Mouse (Mus musculus) layer of hippocampus, adult 8-10 months (tissue): Measurements from ENCODE around the gene C1qc. TPM values are rescaled to one million over a fixed set of nuclear protein-coding genes. Genes with fewer than 3 reads are reported as not detected.
A peak's percentile ranks its signal among the peaks of the same experiment; 100 is the strongest.

Source experiments
- DNase-seq, 2 experiments: peaks; one replicate each; pipeline ENCODE4 v3.0.0; 2022; ENCODE audit warnings: low spot score in 2 of 2
- total RNA-seq, 4 experiments: library from RNA; stranded (reverse); gene quantifications; 2 replicates each; pipeline ENCODE4 v1.2.4; 2022

Gene C1qc
- total RNA-seq = 100 to 1,000 TPM in 2 of 4 experiments, 10 to 100 TPM in 2; 28.3 to 233 (median 108) TPM

DNA sequence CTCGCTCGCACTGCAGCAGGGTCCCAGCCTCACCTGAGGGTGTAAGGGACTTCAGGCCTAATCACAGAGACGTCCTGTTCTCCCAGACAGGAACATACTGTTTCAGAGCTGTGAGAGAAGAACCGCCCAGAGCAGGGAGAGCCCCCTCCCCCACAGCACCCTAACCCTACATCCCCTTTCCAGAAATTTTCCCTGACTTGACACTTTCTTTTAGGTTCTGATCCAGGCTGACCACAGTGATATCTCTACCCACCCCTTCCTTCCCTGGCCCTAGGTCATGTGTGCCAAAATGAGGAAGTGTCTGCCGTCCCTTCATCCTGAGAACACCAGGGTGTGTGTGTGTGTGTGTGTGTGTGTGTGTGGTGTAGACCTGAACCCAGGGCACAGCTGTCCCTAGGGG, at the start of gene C1qc:
Gene C1qc (minus strand): TSS at position 255 of the 400 bp plus-strand sequence.
- DNase-seq = no peak

DNA sequence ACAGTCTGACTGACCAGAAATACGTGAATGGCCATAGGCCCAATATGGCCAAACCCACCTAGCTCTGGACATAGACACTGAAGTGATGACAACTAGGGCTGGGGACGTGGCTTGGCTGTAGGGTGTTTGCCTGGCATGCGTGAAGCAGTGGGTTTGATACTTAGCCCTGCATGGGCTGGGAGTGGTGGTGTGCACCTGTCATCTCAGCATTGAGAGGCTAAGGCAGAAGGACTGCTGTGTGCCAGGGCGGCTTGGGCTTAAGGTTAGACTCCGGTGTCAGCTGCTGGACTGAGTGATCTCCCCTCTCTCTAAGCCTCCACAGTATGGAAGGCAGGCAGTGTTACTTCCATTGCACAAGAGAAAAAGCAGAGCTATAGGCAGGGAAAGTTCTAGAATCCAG, 45.1 kb upstream of the C1qc start:
- no peak for DNase-seq

DNA sequence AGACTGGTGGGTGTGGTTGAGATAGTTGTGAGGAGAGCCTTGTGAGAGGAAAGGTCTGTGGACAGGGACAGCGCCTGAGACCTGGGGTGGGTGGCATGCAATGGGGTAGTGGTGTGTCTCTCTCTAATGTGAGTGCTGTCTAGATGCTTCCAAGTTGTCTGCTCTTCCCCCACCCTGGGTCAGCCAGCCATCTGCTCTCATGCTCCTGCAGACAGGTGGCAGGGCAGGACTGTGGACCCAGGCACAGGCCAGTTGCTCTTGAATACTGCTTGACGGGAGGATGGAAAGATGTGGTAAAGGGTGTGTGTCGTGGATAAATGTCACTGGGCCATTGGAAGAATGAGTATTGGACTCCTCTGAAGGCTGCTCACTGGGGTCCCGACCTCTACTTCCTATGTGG, 44.5 kb upstream of the C1qc start:
- no peak for DNase-seq

DNA sequence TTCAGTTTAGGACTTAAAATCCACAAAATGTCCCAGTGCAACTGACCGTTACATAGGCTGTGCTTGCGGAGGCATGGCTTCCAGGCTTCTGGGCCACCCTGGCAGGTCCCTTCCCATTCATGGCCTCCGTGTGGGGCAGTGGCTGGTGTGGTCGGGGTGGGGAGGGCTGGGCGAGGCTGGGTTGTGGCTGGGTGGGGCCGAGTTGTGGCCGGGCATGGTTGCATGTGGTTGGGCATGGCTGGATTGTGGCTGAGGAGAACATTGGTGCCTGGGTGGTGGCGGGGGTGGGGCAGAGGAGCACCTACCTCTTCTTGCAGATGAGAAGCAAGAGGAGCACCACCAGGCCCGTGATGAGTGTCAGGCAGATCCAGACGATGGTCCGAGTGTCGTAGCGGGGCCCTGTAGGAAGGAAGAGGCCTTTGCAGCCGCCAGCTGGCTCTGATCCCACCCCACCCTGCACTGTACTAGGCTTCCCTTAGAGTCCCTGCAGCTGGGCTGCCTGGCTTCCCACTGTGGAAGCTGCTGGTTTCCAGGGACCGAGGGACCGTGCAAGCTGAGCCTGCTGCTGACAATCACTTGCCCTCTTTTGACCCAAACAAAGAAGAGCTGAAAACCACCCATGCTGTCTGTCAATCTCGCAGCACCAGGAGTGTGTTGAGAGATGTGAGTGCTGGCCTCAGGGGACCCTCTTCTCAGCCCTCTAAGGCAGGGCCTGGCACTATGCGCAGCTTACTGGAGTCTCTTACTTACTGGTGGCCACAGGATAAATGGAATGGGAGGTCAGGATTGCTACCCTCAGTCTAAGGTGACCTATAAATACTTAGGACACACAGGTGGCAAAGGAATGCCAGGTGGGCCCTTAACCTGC, 42.1 kb upstream of the C1qc start:
- DNase-seq = no peak

DNA sequence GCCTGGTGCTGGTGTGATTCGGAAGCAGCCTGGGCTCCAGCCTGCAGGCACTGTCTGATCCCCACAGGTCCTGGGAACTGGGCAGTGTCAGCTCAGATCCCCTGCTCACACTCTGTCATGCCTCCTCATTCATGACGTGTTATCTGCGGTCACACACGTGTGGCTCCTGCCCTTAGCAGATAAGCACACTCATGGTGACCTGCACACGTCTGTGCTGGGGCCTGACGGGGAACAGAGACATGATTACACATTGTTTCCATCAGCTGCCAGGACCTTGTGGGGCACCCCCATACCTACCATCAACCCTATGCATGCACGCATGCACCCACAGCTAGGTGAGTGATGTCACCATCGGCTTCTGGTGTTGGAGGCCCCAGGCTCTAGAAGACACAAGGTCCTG, 37.6 kb upstream of the C1qc start:
- no peak for DNase-seq

DNA sequence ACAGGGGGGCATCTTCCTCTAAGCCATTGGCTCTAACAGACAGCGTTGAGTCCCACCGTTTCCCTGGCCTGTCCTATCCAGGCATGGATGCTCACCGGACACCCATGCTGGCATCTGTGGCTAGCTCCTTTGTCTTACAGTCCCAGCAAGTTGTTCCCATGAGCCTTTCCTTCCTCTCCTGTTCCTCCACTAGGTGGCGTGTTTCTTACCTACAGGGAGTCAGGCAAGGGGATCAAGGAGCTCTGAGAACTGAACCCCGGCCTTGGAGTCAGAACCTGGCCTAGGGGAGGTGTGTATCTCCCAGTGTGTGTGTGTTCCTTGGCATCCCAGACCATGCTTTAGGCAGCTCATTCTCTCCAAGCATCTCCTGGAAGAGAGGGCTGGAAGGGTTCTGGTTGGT, 36.1 kb upstream of the C1qc start:
- DNase-seq = no peak

DNA sequence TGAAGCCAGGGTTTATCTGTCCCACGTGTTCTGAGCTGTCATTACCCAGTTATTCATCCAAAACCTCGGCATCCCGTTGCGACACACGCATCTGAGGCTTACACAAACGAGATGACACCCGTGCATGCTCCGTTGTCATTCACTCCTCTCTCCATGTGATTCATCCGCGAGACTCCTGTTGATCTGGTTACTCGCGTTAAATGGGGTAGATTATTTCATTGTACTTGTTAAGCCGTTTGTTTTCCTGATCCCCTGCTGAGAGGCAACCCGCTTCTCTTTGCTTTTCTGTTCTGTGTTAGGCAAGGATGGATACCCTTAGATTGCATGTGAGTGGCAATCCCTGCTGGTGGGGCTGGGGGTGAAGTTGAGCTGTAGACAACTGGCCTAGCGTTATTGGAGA, 32.9 kb upstream of the C1qc start:
- peak in 1 of 2 experiments; percentile 11 for DNase-seq

DNA sequence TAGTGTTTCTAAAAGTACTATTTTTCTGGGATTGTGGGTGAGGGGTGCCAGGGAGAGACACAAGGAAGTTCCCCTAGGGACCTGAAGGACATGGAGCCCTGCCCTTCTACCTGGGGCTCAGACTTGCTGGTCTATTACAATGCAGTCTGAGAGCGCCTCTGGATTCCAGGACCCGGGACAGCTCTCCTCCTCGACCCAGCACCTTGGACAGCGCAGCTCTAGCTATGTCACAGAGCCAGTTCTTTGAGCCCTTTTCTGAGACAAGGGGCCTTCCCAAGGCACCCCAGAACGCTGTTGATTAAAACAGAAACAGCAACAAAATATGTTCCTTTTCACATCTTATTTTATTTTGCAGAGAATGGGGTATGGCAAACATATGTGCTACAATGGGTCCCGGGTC, 31.7 kb upstream of the C1qc start:
- peak in 1 of 2 experiments; percentile 23 for DNase-seq

DNA sequence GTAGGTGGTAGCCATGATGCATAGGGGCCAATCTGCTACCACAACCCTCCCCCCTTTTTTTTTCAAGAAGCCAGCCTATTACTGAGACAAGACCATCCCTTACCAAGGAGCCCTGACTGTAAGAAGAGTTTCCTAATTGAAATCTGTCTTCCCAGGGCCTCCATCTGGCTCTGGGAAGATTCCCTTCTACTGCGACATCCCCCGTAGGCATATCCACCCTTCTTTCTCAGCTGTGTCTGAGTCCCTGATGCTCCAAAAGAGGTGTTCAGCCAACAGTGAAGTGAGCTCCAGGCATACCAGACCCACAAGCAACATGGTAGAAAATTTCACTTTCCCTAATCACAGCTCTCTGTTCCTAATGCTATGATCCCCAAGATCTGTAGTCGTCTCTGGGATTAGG, 26.7 kb upstream of the C1qc start:
- peak; percentile 35 for DNase-seq

DNA sequence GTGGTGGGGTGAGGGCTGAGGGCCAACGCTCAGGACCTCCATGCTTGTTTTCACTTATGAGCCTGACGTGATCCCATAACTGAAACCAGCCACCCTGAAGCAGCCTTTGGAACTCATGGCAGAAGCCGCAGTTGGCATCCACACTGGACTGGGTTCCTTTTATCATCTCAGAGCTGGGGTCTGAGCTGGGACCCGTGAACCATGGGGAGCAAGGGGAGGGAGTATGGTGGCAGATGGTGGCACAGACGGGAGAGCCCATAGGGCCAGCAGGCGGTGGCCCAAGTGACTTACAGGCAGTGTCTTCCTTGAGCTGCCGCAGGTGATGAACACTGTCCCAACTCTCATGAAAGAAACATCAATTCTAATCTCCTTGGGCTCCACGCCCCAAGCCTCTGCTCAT, 26.0 kb upstream of the C1qc start:
- DNase-seq = no peak

DNA sequence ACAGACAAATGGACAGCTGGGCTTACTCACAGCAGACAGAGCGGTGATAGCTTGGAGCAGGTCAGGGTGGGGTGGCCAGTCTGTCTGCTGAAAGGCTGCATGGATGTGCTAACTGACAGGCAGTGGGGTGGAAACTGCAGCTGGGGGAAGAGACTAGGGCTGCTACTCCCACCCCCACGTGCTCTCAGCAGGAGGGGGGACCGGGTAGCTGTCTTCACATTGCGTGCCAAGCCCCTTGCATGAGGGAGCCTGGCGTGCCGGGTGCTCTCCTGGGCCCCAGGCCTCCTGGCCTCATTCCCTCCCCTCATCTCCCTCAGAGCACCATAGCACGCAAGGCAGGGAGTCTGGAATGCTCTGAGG, 24.3 kb upstream of the C1qc start:
- no peak for DNase-seq

DNA sequence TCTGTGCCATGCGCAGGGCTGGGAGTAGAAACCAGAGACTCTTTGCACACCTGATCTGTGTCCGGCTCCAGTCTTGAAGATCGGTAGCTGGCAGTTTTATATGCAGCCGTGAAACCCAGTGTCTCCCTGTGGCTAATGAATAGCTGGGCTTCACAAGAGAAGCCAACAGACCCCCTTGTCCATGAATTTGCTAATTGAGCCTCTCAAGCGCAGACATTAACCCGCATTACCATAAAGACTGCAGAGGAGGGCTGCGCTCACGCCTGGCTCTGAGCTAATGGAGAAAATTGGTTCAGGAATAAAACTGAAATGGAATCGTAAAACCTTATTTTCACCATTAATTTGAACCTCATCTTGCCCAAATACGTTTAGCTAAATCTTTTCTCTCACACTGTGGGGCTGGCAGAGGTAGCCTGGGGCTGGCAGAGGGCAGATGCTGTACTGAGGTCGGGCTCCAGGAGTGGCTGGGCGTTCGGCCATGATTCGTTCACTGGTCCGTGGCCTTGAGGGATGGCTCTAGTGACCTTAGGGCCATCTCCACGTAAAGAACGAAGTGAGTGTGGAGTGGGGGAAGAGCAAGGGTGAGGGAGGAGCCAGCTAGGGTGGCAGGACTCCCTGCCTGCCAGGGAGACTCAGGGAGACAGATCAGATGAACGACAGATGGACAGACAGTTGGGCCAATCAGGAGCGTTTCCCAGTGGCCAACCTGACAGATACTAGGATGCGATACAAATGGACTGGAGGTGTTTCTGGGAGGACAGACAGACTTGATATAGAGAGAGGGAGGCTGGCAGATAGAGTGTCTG, 23.7 kb upstream of the C1qc start:
- no peak for DNase-seq

DNA sequence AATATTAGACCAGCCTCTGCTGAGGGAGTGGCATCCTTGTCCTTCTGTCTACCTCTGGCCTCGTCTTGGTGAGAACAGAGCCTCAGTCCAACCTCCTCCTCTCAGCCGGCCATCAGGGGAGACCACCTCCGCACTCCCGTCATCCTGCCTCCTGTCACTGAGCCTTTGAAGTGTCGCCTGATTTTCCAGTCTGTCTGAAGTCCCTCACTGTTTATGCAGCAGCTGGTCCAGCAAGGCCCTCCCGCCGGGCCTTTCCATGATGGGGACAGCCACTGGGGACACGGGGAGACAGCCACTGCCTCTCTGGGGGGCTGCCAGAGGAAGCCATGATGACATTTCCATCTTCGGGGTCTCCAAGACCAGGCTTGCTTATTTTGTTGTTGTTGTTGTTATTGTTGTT, 20.0 kb upstream of the C1qc start:
- no peak for DNase-seq

DNA sequence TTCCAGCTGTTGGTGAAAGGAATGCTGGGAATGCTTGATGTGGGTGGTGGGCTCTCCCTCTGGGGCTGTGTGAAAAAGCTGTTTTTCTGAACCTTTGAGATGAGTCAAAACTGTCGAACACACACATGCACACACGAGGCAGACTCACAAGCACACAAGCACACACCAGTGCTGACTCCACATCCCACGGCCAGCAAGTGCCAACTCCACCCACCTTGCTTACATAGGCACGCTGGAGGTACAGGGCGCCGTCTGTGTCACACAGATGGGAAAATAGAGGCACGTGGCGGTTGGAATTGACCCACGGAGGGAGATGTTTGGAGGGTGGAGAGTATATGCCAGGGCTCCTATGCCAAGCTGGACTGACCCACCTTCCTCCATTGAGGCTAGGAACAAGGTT, 18.9 kb upstream of the C1qc start:
- peak; percentile 37 to 46 for DNase-seq

DNA sequence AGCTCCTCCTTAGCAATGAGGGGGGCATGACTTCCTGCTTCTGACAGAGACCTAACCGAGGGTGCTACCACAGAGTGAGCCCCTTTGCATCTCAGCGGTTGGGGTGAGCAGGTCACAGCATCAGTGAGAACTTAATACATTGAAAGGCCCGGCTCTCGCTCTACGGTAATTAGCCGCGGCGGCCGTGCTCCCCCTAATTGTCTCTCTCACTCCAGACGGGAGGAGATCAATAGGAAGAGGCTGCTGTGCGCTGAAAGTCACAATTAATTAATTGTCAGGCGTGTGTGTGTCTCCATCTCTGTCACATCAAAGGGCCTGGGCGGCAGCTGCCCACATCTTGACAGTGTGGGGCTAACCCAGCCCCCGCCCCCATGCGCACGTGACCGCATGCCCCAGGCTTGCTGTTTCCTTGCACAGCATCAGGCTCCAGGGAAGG, 18.4 kb upstream of the C1qc start:
- DNase-seq = no peak

DNA sequence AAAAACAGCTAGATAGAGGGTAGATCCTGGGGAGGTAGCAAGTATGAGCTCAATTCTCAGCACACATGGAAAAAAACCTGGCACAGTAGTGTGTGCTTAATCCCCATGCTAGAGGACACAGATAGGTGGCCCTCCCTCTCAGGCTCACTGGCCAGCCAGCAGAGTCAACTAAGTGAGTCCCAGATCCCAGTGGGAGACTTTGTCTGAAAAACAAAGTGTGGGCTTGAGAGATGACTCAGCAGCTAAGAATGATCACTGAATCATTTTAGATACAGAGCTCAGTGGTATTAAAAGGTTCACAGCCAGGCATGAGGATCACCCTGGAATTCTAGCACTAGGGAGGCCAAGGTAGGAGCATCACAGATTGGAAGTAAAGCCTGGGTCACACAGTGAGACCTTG, 14.9 kb upstream of the C1qc start:
- DNase-seq = no peak

DNA sequence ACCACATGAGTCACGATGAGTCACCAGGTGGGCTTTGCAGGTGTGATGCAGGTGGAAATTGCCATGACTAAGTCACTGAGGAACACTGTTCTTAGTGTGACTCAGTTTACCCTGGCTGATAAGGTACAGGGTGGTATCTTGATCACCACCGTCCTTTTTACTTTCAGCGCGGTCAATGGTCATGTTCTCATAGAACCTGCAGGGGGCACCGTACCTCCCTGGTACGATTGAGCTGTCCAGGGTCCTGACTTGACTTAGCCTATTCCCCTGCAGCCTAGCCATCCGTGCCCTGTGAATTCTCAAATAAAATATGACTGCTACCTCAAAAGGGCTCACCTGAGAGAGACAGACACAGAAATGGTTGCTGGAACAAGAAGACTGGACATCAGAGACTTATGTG, 14.2 kb upstream of the C1qc start:
- DNase-seq = no peak

DNA sequence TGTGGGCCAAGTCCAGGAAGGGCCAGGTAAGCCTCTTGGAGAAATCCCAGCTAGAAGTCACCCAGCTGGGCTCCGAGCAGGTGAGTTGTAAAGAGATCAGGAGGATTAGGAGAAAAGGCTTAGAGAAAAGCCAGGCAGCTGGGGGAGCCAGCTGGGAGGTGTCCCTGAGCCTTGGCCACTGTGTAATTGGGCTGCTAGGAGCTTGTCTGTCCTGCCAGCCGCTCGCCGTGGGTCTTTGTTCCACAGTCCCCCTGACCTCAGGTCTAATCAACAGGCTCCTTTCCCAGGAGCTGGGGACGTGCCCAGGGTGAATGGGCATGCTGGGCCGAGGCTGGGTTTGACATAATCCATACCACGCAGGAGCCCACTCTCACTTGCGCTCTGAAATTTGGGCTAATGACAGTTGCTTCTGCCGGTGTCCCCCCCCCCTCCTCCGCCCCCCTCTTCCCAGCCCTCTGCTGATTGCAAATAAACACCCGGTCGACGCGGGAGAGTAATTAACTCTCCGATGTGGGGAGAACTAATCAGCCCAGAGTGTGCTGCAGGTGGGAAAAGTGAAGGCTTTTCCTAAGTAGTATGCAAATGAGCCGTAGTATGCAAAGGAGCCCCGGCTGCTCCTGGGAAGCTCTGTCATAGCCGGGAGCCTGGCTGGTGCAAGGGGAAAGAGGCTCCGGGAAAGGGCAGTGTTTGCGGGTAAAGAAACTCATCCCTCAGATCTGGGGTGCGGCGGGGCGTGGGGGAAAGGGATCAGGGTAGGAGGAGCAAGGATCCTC, 12.1 kb upstream of the C1qc start:
- no peak for DNase-seq

DNA sequence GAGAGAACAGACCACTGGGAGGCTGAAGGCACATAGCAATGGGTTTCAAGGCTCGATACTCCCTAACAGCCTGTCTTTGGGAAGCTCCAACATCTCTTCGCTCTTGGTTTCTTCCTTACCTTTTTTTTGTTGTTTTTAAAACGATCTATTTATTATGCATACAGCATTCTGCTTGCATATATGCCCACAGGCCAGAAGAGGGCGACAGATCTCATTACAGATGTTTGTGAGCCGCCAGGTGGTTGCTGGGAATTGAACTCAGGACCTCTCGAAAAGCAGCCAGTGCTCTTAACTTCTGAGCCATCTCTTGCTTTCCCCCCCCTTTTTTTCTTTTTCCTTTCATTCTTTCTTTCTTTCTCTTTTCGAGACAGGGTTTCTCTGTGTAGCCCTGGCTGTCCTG, 6.3 kb upstream of the C1qc start:
- DNase-seq = no peak

DNA sequence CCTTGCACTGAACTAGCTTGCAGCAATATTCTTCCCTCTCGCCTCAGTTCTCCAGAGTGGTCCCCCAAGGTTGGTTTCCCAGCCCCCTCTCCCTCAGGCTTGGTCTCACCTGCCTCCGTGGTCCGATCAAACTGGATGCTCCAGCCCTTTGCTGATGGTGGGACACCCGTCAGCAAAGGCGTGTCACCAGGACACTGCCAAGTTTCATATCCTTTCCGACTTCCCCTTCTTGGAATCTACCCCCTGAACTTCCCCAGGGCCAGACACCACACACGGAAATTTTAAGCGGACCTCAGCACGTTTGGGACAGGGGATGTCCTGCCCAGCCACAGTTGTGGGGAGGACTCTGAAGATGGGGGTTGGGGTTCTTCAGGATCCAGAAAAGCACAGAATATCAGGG, 5.8 kb upstream of the C1qc start, which contains the start of gene C1qa:
Gene C1qa (minus strand): TSS at position 167 of the 400 bp plus-strand sequence.
- no peak for DNase-seq

DNA sequence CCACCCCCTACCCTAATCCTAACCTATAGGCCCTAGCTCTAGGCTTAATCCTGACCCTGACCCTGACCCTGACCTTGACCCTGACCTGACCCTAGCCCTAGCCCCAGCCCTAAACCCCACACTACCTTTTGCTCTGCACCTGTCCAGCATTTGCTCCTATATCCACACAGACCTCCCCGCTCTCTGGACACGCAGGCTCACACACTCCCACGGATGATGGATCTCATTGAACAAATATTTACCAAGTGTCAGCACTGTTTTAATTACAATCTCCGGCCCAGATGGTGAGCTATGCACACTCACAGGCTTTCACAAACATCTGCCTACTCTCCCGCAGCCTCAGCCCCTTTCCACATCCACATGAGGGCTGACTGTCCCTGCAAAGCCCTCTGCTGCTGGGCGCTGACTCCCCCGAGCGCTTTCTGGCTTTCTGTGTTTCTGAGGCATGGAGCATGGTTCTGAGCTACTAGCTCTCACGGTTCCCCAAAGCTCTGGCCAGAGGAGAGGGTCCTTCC, 5.3 kb upstream of the C1qc start:
- DNase-seq = no peak

DNA sequence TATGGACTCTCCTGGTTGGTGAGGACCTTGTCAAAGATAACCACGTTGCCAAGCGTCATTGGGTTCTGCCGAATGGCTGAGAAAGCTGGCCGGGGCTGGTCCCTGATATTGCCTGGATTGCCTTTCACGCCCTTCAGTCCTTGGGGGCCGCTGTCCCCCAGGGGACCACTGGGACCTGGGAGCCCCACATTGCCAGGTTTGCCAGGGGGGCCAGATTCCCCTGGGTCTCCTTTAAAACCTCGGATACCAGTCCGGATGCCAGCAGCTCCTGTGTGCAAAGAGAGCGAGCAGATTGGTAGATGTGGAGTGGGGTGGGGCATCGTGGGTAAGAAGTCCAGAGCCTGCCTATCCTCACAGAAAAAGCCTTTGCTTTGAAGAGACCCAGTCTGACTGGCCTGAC, 3.6 kb upstream of the C1qc start:
- no peak for DNase-seq
